ENCODE assay signal across 8 mouse cellular contexts in genomic region chr17:47151193-47151556, GRCm38 (mm10).
DNase-seq lines count a peak whose midpoint lies in the region; ATAC-seq and TF ChIP-seq lines count a peak whose summit lies in the region.
"Had no signal": no experiment of that assay in that cellular context is flagged by ENCODE, and none has a peak within 500 bp of the region (broad histone marks: within the 10 kb centered on the region; RNA-seq: fewer than 3 reads in every experiment).

No protein-coding gene starts in this region.

- peak overlapping the region; percentile 67 for H3K4me2 ChIP-seq in kidney, postnatal 0 days (ENCODE audit: low read length)
- peak overlapping the region; percentile 58 for H3K4me2 ChIP-seq in forebrain, embryonic 13.5 days
- H3K4me2 ChIP-seq in intestine, embryonic 16.5 days (ENCODE audit: low read depth, low read length) = peak overlapping the region; percentile 57
- H3K4me2 ChIP-seq in neural tube, embryonic 12.5 days (replicated peaks) = peak overlapping the region; percentile 47

- DNase-seq in kidney, postnatal 0 days (ENCODE audit: low spot score) = no peak
- no peak for DNase-seq in kidney, adult 9 months
- no peak for DNase-seq in thymus, postnatal 25 days
- DNase-seq in layer of hippocampus, adult 9-11 months = no peak
- DNase-seq: thymus, adult 2 months had no signal

- H3K36me3 ChIP-seq in kidney, postnatal 0 days (ENCODE audit: insufficient read depth, low read length) = 0 out of 2 replicates have a peak, but pooled peaks cover 4% of the 10 kb centered on the region
- H3K36me3 ChIP-seq in forebrain, embryonic 13.5 days (ENCODE audit: poor library complexity, severe bottlenecking) = peaks cover 20% of the 10 kb centered on the region
- H3K36me3 ChIP-seq in intestine, embryonic 16.5 days (ENCODE audit: control insufficient read depth, insufficient read depth, low read length) = no peaks in the 10 kb centered on the region
- peaks cover under 1% of the 10 kb centered on the region; the same call in 1 of the 2 replicates for H3K36me3 ChIP-seq in neural tube, embryonic 12.5 days

- WGBS in kidney, postnatal 0 days = 46% methylated on average over 5 of the region's 5 CpGs
- WGBS in forebrain, embryonic 13.5 days = 61% methylated on average over 5 of the region's 5 CpGs
- WGBS in intestine, embryonic 16.5 days = 51% methylated on average over 5 of the region's 5 CpGs
- WGBS in neural tube, embryonic 12.5 days = 74% methylated on average over 5 of the region's 5 CpGs

- peaks cover 19% of the 10 kb centered on the region for H3K4me1 ChIP-seq in kidney, postnatal 0 days (replicated peaks; ENCODE audit: insufficient read depth, low read length)
- H3K4me1 ChIP-seq in forebrain, embryonic 13.5 days = peaks cover 41% of the 10 kb centered on the region
- peaks cover 23% of the 10 kb centered on the region for H3K4me1 ChIP-seq in intestine, embryonic 16.5 days (ENCODE audit: control insufficient read depth, insufficient read depth, low read length)
- peaks cover 13% of the 10 kb centered on the region for H3K4me1 ChIP-seq in neural tube, embryonic 12.5 days

- no peaks in the 10 kb centered on the region for H3K27me3 ChIP-seq in kidney, postnatal 0 days (ENCODE audit: insufficient read depth, low read length)
- no peaks in the 10 kb centered on the region for H3K27me3 ChIP-seq in forebrain, embryonic 13.5 days
- H3K27me3 ChIP-seq in intestine, embryonic 16.5 days (replicated peaks; ENCODE audit: control insufficient read depth, insufficient read depth, low read length) = no peaks in the 10 kb centered on the region
- H3K27me3 ChIP-seq in neural tube, embryonic 12.5 days (replicated peaks) = no peaks in the 10 kb centered on the region

- H3K9ac ChIP-seq in kidney, postnatal 0 days (ENCODE audit: low read depth, low read length) = no peak overlapping the region; the same call in 1 of the 2 replicates
- H3K9ac ChIP-seq in forebrain, embryonic 13.5 days = peak overlapping the region; percentile 41
- no peak overlapping the region for H3K9ac ChIP-seq in intestine, embryonic 16.5 days (ENCODE audit: low read depth, low read length)
- 0 out of 2 replicates have a peak overlapping the region, but pooled peaks have one; percentile 35 for H3K9ac ChIP-seq in neural tube, embryonic 12.5 days

- no peaks in the 10 kb centered on the region for H3K9me3 ChIP-seq in kidney, postnatal 0 days (replicated peaks; ENCODE audit: low read length)
- no peaks in the 10 kb centered on the region for H3K9me3 ChIP-seq in forebrain, embryonic 13.5 days (replicated peaks)
- no peaks in the 10 kb centered on the region for H3K9me3 ChIP-seq in intestine, embryonic 16.5 days (ENCODE audit: control insufficient read depth, low read length)
- no peaks in the 10 kb centered on the region for H3K9me3 ChIP-seq in neural tube, embryonic 12.5 days

- ATAC-seq in kidney, postnatal 0 days (replicated peaks; ENCODE audit: low FRiP score, low read depth) = no peak; the same call in 1 of the 2 replicates
- ATAC-seq in forebrain, embryonic 13.5 days = peak; percentile 52
- ATAC-seq in intestine, embryonic 16.5 days = peak; percentile 26
- ATAC-seq in neural tube, embryonic 12.5 days (ENCODE audit: low FRiP score, low read depth) = no peak

- H3K4me3 ChIP-seq in kidney, postnatal 0 days (replicated peaks; ENCODE audit: low read depth, low read length) = peak overlapping the region; percentile 30
- peak overlapping the region; percentile 29; the same call in 1 of the 2 replicates for H3K4me3 ChIP-seq in forebrain, embryonic 13.5 days
- H3K4me3 ChIP-seq in intestine, embryonic 16.5 days (ENCODE audit: low read length) = peak overlapping the region; percentile 42
- H3K4me3 ChIP-seq in neural tube, embryonic 12.5 days = no peak overlapping the region

- H3K27ac ChIP-seq in kidney, postnatal 0 days = peak overlapping the region; percentile 28
- peak overlapping the region; percentile 77 for H3K27ac ChIP-seq in forebrain, embryonic 13.5 days
- H3K27ac ChIP-seq in intestine, embryonic 16.5 days (ENCODE audit: low read length) = peak overlapping the region; percentile 41; the same call in 1 of the 2 replicates
- 0 out of 2 replicates have a peak overlapping the region, but pooled peaks have one; percentile 32 for H3K27ac ChIP-seq in neural tube, embryonic 12.5 days

- TF ChIP-seq CTCF in kidney, postnatal 0 days (IDR thresholded peaks at IDR 0.05; ENCODE audit: low read depth) = no peak

Comparison
In these comparisons a context has a peak if more than half of its experiments do, and no peak if none do; other contexts are left out.
1. ATAC-seq: peak in forebrain, embryonic 13.5 days (single experiment) and intestine, embryonic 16.5 days (single experiment); none in kidney, postnatal 0 days (single experiment) and neural tube, embryonic 12.5 days (single experiment).
2. H3K9ac ChIP-seq: peak in forebrain, embryonic 13.5 days (single experiment) and neural tube, embryonic 12.5 days (single experiment); none in kidney, postnatal 0 days (single experiment) and intestine, embryonic 16.5 days (single experiment).
3. Peak in every context shown above with its lines, with median percentiles within 50 percentile points of each other: H3K27ac ChIP-seq and H3K4me2 ChIP-seq.